Mouse (Mus musculus) C2C12 (cell line): ENCODE measurements around the gene Ntsr1. TPM values are rescaled to one million over a fixed set of nuclear protein-coding genes. Genes with fewer than 3 reads are reported as not detected.

Experiments used
- H3K27me3 ChIP-seq: one replicate; pipeline ENCODE4 v1.6.1; 2011; ENCODE audit not compliant: control insufficient read depth, insufficient read depth, insufficient read length
- H3K36me3 ChIP-seq: one replicate; pipeline ENCODE4 v1.6.1; 2011; ENCODE audit not compliant: control insufficient read depth, insufficient read depth
- H3K4me3 ChIP-seq: one replicate; pipeline ENCODE4 v1.5.1; 2011; ENCODE audit warnings: mild to moderate bottlenecking, control low read depth; ENCODE audit not compliant: poor library complexity, insufficient read depth, severe bottlenecking
- H3K79me2 ChIP-seq: one replicate; pipeline ENCODE4 v1.6.1; 2011; ENCODE audit not compliant: control insufficient read depth, insufficient read depth
- H3K79me3 ChIP-seq: one replicate; pipeline ENCODE4 v1.6.1; 2011; ENCODE audit warnings: low read depth, control low read depth
- H3ac ChIP-seq: one replicate; pipeline ENCODE3; 2011; ENCODE audit warnings: low read depth; ENCODE audit not compliant: control insufficient read depth, insufficient read length
- CEBPB ChIP-seq: IDR thresholded peaks from one replicate; pipeline ENCODE4 v1.6.1; 2011; ENCODE audit warnings: low read depth, mild to moderate bottlenecking, control low read depth, moderate library complexity
- CTCF ChIP-seq: IDR thresholded peaks from one replicate; pipeline ENCODE4 v1.5.1; 2011; ENCODE audit not compliant: control insufficient read depth, insufficient read depth, insufficient read length
- FOSL1 ChIP-seq: IDR thresholded peaks from one replicate; pipeline ENCODE4 v1.8.0; 2011; ENCODE audit warnings: mild to moderate bottlenecking, low read length; ENCODE audit not compliant: poor library complexity, insufficient read depth, severe bottlenecking
- MAX ChIP-seq: IDR thresholded peaks from one replicate; pipeline ENCODE4 v1.6.1; 2011; ENCODE audit warnings: mild to moderate bottlenecking, control low read depth
- MYOD1 ChIP-seq: IDR thresholded peaks from one replicate; pipeline ENCODE4 v1.6.1; 2011; ENCODE audit warnings: low read depth; ENCODE audit not compliant: control insufficient read depth, insufficient read length
- MYOG ChIP-seq: IDR thresholded peaks from one replicate; pipeline ENCODE4 v1.6.1; 2011; ENCODE audit not compliant: control insufficient read depth, insufficient read length; ENCODE audit errors: extremely low read depth
- USF1 ChIP-seq: IDR thresholded peaks from one replicate; pipeline ENCODE4 v1.6.1; 2011; ENCODE audit warnings: low read depth, mild to moderate bottlenecking, control low read depth, moderate library complexity
- polyA plus RNA-seq: library from polyadenylated mRNA; unstranded; fragments of >200 nt; fragmentation: generic; extraction: Trizol; gene quantifications from one replicate; pipeline ENCODE4 v1.2.1, GENCODE M21; 2012; ENCODE audit warnings: missing spikeins

The Ntsr1 gene
- polyA plus RNA-seq, 1 experiment: not detected

- peaks cover 13% of the 10 kb centered on the region for H3K36me3 ChIP-seq
- TF ChIP-seq FOSL1: no peak
- no peak for TF ChIP-seq CEBPB
- peak; percentile 94 for TF ChIP-seq CTCF
- TF ChIP-seq USF1: no peak
- no peak for TF ChIP-seq MYOG
- no peak for TF ChIP-seq MYOD1
- TF ChIP-seq MAX: peak; percentile 87
- H3ac ChIP-seq: peak overlapping the region; percentile 78
- peaks cover 18% of the 10 kb centered on the region for H3K79me2 ChIP-seq
- peaks cover 7% of the 10 kb centered on the region for H3K79me3 ChIP-seq
- H3K27me3 ChIP-seq: no peaks in the 10 kb centered on the region
- H3K4me3 ChIP-seq: peak overlapping the region; percentile 74
These were observed 82.8 kb downstream of the Ntsr1 start for GRCm38 (mm10) chr2:180582481-180583153.

DNA sequence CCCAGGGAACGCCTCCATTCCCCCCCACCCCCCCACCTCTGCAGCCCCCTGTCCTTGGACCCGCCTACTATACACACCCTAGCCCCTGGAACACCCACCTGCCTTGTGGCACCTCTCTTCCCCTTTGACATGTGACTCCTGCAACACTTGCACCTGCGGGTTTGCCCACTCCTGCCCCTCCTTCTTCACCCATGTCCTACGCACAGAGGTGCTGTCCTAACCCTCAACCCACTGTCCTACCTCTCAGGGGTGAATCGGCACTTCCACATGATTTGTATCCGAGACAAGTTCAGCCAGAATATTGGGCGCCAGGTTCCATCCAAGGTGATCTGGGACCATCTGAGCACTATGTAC is 83.4 kb downstream of the Ntsr1 start:
- peaks cover 18% of the 10 kb centered on the region for H3K79me2 ChIP-seq
- H3K36me3 ChIP-seq: peaks cover 13% of the 10 kb centered on the region
- H3K79me3 ChIP-seq: peaks cover 7% of the 10 kb centered on the region
- H3K27me3 ChIP-seq: no peaks in the 10 kb centered on the region
- H3K4me3 ChIP-seq: peak overlapping the region; percentile 74
- no peak for TF ChIP-seq MYOG
- no peak for TF ChIP-seq MAX
- no peak for TF ChIP-seq CTCF
- no peak for TF ChIP-seq CEBPB
- TF ChIP-seq FOSL1: no peak
- TF ChIP-seq USF1: no peak
- TF ChIP-seq MYOD1: no peak
- H3ac ChIP-seq: peak overlapping the region; percentile 78

- H3ac ChIP-seq: peak overlapping the region; percentile 92
- peaks cover 30% of the 10 kb centered on the region for H3K79me2 ChIP-seq
- H3K79me3 ChIP-seq: peaks cover 8% of the 10 kb centered on the region
- H3K4me3 ChIP-seq: peak overlapping the region; percentile 80
- peaks cover 41% of the 10 kb centered on the region for H3K36me3 ChIP-seq
- H3K27me3 ChIP-seq: no peaks in the 10 kb centered on the region
- no peak for TF ChIP-seq MAX
- TF ChIP-seq FOSL1: no peak
- TF ChIP-seq CEBPB: no peak
- TF ChIP-seq USF1: no peak
- TF ChIP-seq MYOD1: no peak
- no peak for TF ChIP-seq MYOG
These were observed 89.0 kb downstream of the Ntsr1 start for GRCm38 (mm10) chr2:180588736-180589122.

DNA sequence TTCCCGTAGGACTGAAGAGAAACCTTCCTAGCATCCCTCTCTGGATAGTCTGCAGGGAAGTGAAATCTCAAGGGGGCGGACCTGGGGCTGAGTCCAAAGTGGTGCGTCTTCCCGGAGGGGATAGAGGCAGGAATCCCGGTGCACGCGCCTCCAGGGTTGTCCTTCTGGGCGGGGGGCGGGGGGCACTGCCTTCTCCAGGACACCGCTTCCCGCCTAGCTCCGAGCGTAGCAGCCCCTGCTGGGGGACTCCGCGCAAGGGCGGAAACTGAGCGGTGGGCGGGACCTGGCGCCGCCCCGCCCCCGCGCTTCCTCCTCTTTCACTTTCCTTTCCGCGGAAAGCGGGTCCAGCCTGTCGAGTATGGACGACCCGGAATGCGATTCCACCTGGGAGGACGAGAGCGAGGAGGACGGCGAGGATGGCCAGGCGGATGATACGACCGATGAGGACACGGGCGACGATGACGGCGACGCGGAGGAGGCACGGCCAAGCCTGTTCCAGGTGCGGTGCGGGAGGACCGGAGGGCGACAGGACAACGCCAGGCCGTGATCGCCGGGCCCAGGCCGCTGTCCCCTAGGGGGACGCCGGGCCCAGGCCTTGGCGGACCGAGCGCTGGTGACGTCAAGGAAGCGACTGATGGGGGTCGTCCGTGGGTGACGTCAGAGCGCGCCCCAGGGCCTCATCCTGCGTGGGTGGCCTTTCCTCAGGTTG is 89.5 kb downstream of the Ntsr1 start, which contains the start of gene Ogfr:
Gene Ogfr, plus strand, starts transcription at position 123 of the 709 bp plus-strand sequence.
- Histone ChIP-seq H3ac (peak within 1 kb of the TSS; percentile 92), H3K36me3 (peaks cover 47% of the 10 kb centered on the region), H3K4me3 (peak within 1 kb of the TSS; percentile 80), H3K79me3 (peaks cover 8% of the 10 kb centered on the region), H3K27me3 (no peaks in the 10 kb centered on the region), H3K79me2 (peaks cover 24% of the 10 kb centered on the region)
- no peak for TF ChIP-seq USF1
- no peak for TF ChIP-seq MYOG
- TF ChIP-seq CEBPB: no peak
- no peak for TF ChIP-seq MYOD1
- TF ChIP-seq FOSL1: no peak
- TF ChIP-seq MAX: no peak
- no peak for TF ChIP-seq CTCF

Other genes with a start within 250 kb of the Ntsr1 start
- gene Rps21, start 242.6 kb upstream of the Ntsr1 start, polyA plus RNA-seq: 5,244 TPM
- gene Cables2, start 226.5 kb upstream of the Ntsr1 start, polyA plus RNA-seq: 7.9 TPM
- gene Rbbp8nl, start 210.1 kb upstream of the Ntsr1 start, polyA plus RNA-seq: not detected
- gene Gata5, start 165.3 kb upstream of the Ntsr1 start, polyA plus RNA-seq: not detected
- gene Slco4a1, start 43.7 kb upstream of the Ntsr1 start, polyA plus RNA-seq: 7.4 TPM
- 19.2 TPM for gene Mrgbp, start 81.3 kb downstream of the Ntsr1 start, polyA plus RNA-seq
- 61.5 TPM for gene Ogfr, start 89.3 kb downstream of the Ntsr1 start, polyA plus RNA-seq
- 0.21 TPM for gene Col9a3, start 97.8 kb downstream of the Ntsr1 start, polyA plus RNA-seq
- not detected for gene Tcfl5, start 142.7 kb downstream of the Ntsr1 start, polyA plus RNA-seq
- 11.0 TPM for gene Dido1, start 210.0 kb downstream of the Ntsr1 start, polyA plus RNA-seq
- gene Gid8, start 210.1 kb downstream of the Ntsr1 start, polyA plus RNA-seq: 35.5 TPM
- 0.04 TPM for gene Slc17a9, start 225.3 kb downstream of the Ntsr1 start, polyA plus RNA-seq